Mouse (Mus musculus) ES-Bruce4 (cell line): Measurements from ENCODE around the gene Rps2. TPM values are rescaled to one million over a fixed set of nuclear protein-coding genes. Genes with fewer than 3 reads are reported as not detected.

Experiments
- H3K27ac ChIP-seq: 2 replicates; pipeline ENCODE4 v1.5.1; 2012; ENCODE audit warnings: low read length, inconsistent platforms; ENCODE audit not compliant: insufficient read depth
- H3K27me3 ChIP-seq: 2 replicates; pipeline ENCODE4 v1.6.1; 2012; ENCODE audit warnings: mild to moderate bottlenecking, low read length, inconsistent platforms; ENCODE audit not compliant: control insufficient read depth, poor library complexity, insufficient read depth, severe bottlenecking
- H3K36me3 ChIP-seq: 2 replicates; pipeline ENCODE4 v1.6.1; 2012; ENCODE audit warnings: inconsistent platforms, mild to moderate bottlenecking, low read length, moderate library complexity; ENCODE audit not compliant: control insufficient read depth, poor library complexity, insufficient read depth, severe bottlenecking
- H3K4me1 ChIP-seq: one replicate; pipeline ENCODE4 v1.8.1; 2011; ENCODE audit warnings: low read length; ENCODE audit not compliant: control insufficient read depth, insufficient read depth
- H3K4me3 ChIP-seq: 2 replicates; pipeline ENCODE4 v1.5.1; 2011; ENCODE audit warnings: low read depth, mild to moderate bottlenecking, low read length
- H3K9ac ChIP-seq: 2 replicates; pipeline ENCODE4 v1.6.1; 2012; ENCODE audit warnings: low read depth, mild to moderate bottlenecking, inconsistent platforms; ENCODE audit not compliant: poor library complexity, severe bottlenecking
- H3K9me3 ChIP-seq: replicated peaks from 2 replicates; pipeline ENCODE4 v1.6.1; 2012; ENCODE audit warnings: mild to moderate bottlenecking, low read length, inconsistent platforms; ENCODE audit not compliant: control insufficient read depth, poor library complexity, insufficient read depth, severe bottlenecking
- CTCF ChIP-seq: IDR thresholded peaks from one replicate; pipeline ENCODE4 v1.8.1; 2011; ENCODE audit warnings: low read depth, low read length
- EP300 ChIP-seq: IDR thresholded peaks from 2 replicates; pipeline ENCODE4 v1.6.1; 2011; ENCODE audit warnings: low read depth, low read length; ENCODE audit not compliant: insufficient read depth
- POLR2A ChIP-seq: IDR thresholded peaks from one replicate; pipeline ENCODE4 v1.8.1; 2011; ENCODE audit warnings: low read length; ENCODE audit not compliant: insufficient read depth
- polyA plus RNA-seq: library from polyadenylated mRNA; stranded (reverse); fragments of >200 nt; gene quantifications from 2 replicates; pipeline ENCODE4 v1.2.4, GENCODE M21; 2011; ENCODE audit warnings: low read depth; ENCODE audit not compliant: missing spikeins, insufficient read depth, insufficient read length

Gene Rps2
- polyA plus RNA-seq, 1 experiment: 1,670 TPM

DNA sequence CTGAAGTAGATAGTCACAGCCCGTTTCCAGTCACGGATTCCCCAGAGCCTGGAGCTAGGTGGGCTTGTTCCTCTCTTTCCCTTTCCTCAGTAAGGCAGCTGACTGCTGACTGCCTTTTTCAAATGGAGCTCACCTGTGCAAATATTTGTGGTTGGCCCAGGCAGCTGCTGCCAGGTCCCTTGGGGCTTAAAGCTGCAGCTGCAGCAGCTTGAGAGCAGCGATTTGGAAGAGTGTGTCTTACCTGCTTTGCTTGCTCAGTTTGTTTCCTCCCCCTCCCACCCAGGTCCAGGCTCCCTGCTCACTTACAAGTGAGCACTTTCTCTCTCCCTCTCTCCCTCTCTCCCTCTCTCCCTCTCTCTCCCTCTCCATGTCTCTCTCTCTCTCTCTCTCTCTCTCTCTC lies 51.2 kb downstream of the Rps2 start:
- H3K4me3 ChIP-seq: no peak overlapping the region
- TF ChIP-seq POLR2A (no peak), CTCF (no peak), EP300 (no peak)
- no peaks in the 10 kb centered on the region for H3K36me3 ChIP-seq
- no peaks in the 10 kb centered on the region for H3K4me1 ChIP-seq
- no peak overlapping the region for H3K9ac ChIP-seq
- no peaks in the 10 kb centered on the region for H3K9me3 ChIP-seq
- H3K27me3 ChIP-seq: no peaks in the 10 kb centered on the region
- H3K27ac ChIP-seq: no peak overlapping the region

Other genes with a start within 250 kb of the Rps2 start
- gene E4f1, start 247.8 kb upstream of the Rps2 start, polyA plus RNA-seq: 13.0 and 15.3 TPM in 2 replicates
- gene Pgp, start 247.7 kb upstream of the Rps2 start, polyA plus RNA-seq: 15.4 and 16.4 TPM in 2 replicates
- not detected in 2 replicates for gene Bricd5, start 244.2 kb upstream of the Rps2 start, polyA plus RNA-seq
- gene Mlst8, start 239.0 kb upstream of the Rps2 start, polyA plus RNA-seq: 20.4 and 22.8 TPM in 2 replicates
- 1.7 and 3.3 TPM in 2 replicates for gene Caskin1, start 229.5 kb upstream of the Rps2 start, polyA plus RNA-seq
- gene Traf7, start 190.2 kb upstream of the Rps2 start, polyA plus RNA-seq: 145 and 168 TPM in 2 replicates
- 1.2 and 1.5 TPM in 2 replicates for gene Rab26, start 183.9 kb upstream of the Rps2 start, polyA plus RNA-seq
- 13.0 and 14.8 TPM in 2 replicates for gene Pkd1, start 168.3 kb upstream of the Rps2 start, polyA plus RNA-seq
- 51.1 and 53.2 TPM in 2 replicates for gene Tsc2, start 85.5 kb upstream of the Rps2 start, polyA plus RNA-seq
- gene Nthl1, start 85.4 kb upstream of the Rps2 start, polyA plus RNA-seq: 21.5 and 27.2 TPM in 2 replicates
- 10.3 and 13.5 TPM in 2 replicates for gene Slc9a3r2, start 67.8 kb upstream of the Rps2 start, polyA plus RNA-seq
- gene Npw, start 59.7 kb upstream of the Rps2 start, polyA plus RNA-seq: 1.6 TPM in 1 of 2 replicates, not detected in the other
- gene Zfp598, start 48.4 kb upstream of the Rps2 start, polyA plus RNA-seq: 39.0 and 42.1 TPM in 2 replicates
- gene Syngr3, start 28.2 kb upstream of the Rps2 start, polyA plus RNA-seq: 8.1 and 8.9 TPM in 2 replicates
- gene Gfer, start 22.0 kb upstream of the Rps2 start, polyA plus RNA-seq: 79.6 and 84.0 TPM in 2 replicates
- 1.2 and 2.3 TPM in 2 replicates for gene Noxo1, start 21.9 kb upstream of the Rps2 start, polyA plus RNA-seq
- gene Tbl3, start 10.5 kb upstream of the Rps2 start, polyA plus RNA-seq: 43.3 and 44.4 TPM in 2 replicates
- gene Rnf151, start 53 bp upstream of the Rps2 start, polyA plus RNA-seq: not detected in 2 replicates
- gene Ndufb10, start 6.4 kb downstream of the Rps2 start, polyA plus RNA-seq: 88.7 and 90.9 TPM in 2 replicates
- 0.65 TPM in 1 of 2 replicates, not detected in the other for gene Rpl3l, start 9.7 kb downstream of the Rps2 start, polyA plus RNA-seq
- gene Msrb1, start 18.5 kb downstream of the Rps2 start, polyA plus RNA-seq: 27.8 and 34.5 TPM in 2 replicates
- gene Hs3st6, start 34.9 kb downstream of the Rps2 start, polyA plus RNA-seq: 0.72 TPM in 1 of 2 replicates, not detected in the other
- not detected in 2 replicates for gene Meiob, start 86.2 kb downstream of the Rps2 start, polyA plus RNA-seq
- gene Hagh, start 122.0 kb downstream of the Rps2 start, polyA plus RNA-seq: 26.9 and 30.2 TPM in 2 replicates
- 11.2 and 11.7 TPM in 2 replicates for gene Fahd1, start 132.2 kb downstream of the Rps2 start, polyA plus RNA-seq
- gene Igfals, start 147.9 kb downstream of the Rps2 start, polyA plus RNA-seq: 3.0 and 3.8 TPM in 2 replicates
- gene Nubp2, start 168.2 kb downstream of the Rps2 start, polyA plus RNA-seq: 29.8 and 39.0 TPM in 2 replicates
- gene Spsb3, start 168.5 kb downstream of the Rps2 start, polyA plus RNA-seq: 10.5 and 13.8 TPM in 2 replicates
- 4.0 and 6.8 TPM in 2 replicates for gene Eme2, start 177.0 kb downstream of the Rps2 start, polyA plus RNA-seq
- 29.9 and 35.5 TPM in 2 replicates for gene Mrps34, start 177.0 kb downstream of the Rps2 start, polyA plus RNA-seq
- gene Nme3, start 178.4 kb downstream of the Rps2 start, polyA plus RNA-seq: 31.1 and 32.3 TPM in 2 replicates
- 54.8 and 59.5 TPM in 2 replicates for gene Mapk8ip3, start 218.9 kb downstream of the Rps2 start, polyA plus RNA-seq
- gene Jpt2, start 242.6 kb downstream of the Rps2 start, polyA plus RNA-seq: 220 and 226 TPM in 2 replicates